Mouse (Mus musculus) right cerebral cortex, postnatal 25 days (tissue): Measurements from ENCODE around the gene Rmi1.
"Not testable (repeated sequence)": the region's sequence is repeated elsewhere in the genome, so short reads cannot be mapped to it uniquely, and the experiment has no call there.

ENCODE experiments used
- DNase-seq: peaks from one replicate; pipeline ENCODE4 v3.0.0; 2022

Rmi1 gene

DNA sequence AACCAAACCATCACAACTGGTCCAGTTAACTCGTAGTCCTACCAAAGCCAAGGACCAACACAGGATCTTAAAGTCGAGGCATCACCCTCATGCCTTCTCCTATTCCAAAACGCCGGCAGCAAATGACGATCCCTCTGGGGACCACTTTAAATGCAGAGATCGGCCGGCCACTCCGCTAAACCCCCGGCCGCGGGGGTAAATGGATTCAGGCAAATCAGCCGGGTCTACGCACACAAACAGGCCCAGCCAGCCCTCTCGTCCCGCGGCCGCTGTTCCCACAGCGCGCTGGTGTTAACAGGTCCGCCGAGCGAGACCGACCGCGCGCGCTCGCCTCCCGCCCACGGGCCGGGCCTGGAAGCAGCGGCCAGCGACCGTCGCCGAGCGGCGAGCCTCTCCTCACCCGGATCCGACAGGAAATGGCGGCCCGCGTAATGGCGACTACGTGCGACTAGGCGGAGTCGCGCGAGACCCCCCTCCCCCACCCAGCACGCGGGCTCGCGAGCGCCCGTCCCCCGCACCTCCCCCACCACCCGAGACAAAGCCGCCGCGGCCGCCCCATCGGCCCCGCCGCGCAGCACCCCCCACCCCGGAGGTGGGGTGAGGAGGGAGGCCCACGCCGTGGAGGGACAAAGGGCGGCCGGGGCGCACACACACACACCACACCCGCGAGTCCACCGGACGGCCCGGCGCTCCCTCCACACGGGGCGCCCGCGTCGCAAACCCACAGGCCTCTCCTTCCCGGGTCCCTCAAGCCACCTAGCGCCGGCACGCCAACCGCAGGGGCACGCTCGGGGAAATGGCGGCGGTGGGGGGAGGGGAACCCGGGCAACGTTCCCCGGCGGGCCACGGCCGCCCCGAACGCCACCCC lies 679 bp upstream of the Rmi1 start:
- peak; percentile 79 for DNase-seq

- DNase-seq: no peak
Observed at GRCm38 (mm10) chr13:58402744-58403110, 679 bp downstream of the Rmi1 start.

DNA sequence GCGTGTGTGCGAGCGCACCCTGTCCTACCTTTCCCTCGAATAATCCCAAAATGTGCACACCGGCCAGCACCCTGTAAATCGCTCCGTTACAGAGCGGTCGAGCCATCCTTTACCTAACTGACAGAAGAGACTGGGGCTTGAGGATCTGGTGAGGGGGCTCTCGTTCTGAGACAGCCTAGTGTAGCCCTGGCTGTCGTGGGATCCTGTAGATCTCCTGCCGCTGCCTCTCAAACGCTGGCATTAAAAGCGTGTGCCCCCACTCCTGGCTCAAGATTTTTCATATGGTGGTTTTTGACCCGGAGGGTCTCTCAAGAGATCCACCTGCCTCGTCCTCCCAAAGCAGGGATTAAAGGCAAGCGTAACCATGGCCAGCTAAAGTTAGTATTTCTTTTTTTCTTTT lies 1.2 kb downstream of the Rmi1 start, which contains the start of gene Hnrnpk:
Gene Hnrnpk, minus strand, starts transcription at position 101 of the 400 bp plus-strand sequence.
- DNase-seq: not testable (repeated sequence)

DNA sequence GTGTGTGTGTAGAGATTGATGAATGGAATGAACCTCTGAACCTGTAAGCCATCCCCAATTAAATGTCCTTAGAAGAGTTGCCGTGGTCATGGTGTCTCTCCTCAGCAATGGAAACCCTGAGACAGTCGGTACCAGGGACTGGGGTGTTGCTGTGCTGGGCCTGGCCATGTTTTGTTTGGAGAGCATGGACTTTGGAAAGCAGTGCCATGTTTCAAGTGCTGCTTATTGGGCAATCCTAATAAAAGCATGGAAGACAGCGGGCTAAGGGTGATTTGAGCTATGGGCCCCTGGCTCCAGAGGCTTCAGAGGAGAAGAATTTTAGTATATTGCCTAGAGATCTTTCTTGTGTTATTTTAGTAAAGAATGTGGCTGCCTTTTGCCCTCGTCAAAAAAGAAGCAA lies 9.0 kb downstream of the Rmi1 start:
- DNase-seq: no peak

DNA sequence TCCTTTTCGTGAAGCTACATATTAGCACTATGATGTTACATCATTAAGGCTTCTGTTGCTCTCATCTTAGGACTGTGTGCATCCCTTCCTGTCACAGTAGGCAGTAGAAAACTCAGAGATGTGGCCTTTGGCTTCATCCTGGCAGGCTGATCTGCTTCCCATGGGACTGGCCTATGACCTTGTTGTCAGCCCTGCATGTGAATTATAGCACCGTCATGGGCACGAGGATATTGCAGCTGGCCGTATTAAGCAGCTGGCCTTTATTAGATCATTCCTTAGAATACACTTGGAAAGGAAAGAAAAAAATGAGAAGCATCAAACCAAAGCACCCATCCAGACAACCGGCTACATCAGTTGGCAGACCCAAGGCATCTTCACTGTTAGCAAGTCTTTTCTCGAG lies 13.3 kb downstream of the Rmi1 start:
- DNase-seq: no peak

DNA sequence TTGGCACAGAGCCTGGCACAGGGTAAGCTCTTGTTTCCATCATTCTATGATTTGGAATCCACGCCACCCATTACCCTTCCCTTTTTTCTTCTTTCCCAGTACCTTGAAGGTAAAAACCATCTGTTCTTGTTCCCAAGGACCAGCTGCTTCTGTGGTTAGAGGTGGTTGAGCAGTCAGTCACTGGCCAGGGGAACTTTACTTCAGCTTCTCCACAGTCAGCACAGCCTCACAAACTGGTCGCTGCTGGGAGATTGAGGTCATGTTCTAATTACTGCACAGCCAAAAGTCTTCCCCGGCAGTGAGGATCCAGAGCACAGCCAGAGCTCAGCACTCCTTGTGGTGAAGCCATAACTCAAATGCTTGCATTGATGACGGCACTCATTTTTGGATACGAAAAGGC lies 13.8 kb downstream of the Rmi1 start:
- no peak for DNase-seq

DNA sequence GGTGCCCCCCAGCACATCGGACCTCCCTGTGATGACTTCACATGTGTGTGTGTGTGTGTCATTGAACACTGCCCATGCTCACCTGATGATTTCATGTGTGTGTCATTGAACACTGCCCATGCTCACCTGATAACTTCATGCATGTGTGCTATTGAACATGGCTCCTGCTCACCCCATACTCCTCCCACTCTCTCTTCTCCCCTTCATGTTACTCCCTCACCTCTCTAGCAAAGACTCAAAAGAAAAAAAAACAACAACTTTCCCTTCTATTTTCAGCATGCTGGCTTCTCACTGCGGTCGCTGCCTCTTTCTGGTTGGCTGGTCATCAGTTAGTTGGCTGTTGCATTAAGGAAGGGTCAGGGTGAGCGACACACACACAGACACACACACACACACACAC lies 16.6 kb downstream of the Rmi1 start:
- no peak for DNase-seq

DNA sequence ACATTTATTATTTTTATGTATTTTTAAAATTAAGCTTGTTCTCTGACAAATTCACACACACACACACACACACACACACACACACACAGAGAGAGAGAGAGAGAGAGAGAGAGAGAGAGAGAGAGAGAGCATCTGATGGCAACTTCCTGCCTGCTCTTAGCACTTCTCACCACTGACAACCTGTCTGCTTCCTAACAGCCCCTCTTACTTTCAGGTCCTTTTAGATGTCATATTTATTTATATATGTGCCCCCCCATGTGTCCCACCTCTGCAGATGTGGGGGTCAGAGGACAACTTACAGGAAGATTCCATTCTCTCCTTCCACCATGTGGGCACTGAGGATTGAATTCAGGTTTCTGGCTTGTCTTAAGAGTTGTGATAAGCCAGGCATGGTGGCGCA lies 17.2 kb downstream of the Rmi1 start:
- DNase-seq: no peak

DNA sequence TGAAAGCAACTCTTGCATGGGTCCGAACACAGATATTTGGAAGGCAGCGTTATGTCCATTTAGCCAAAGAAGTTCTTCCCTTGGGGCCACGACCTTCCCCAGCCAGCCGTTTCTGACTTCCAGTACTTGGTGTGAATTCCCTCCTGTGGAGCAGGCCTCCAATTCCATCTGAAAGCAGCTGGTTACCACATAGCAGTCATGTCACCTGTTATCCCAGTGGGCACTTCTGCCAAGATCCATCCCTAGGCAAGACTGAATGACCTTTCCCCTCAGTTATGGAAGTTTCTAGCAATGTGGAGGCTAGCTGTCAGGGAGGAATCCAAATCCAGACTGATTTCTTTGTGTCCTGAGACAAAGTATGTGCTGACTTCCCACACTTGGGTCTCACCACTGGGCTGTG lies 19.0 kb downstream of the Rmi1 start:
- no peak for DNase-seq

DNA sequence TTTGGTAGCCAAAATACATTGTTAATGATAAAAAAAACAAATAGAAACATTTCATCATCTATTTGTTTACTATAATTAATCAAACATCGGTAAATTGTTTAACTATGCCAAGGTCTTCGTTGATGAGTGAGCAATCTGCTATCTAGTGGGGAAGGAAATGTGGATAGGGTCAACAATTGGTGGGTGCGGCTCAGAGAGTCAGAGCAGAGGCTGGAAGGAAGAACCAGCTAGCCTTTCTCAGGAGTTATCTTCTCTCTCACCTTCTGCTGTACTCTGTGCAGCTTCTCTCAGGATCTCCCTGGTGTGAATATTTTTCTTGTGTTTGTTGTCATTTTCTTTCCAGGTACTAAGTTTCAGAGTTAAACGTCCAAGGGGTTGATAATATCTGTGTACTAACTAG lies 20.2 kb downstream of the Rmi1 start:
- no peak for DNase-seq

DNA sequence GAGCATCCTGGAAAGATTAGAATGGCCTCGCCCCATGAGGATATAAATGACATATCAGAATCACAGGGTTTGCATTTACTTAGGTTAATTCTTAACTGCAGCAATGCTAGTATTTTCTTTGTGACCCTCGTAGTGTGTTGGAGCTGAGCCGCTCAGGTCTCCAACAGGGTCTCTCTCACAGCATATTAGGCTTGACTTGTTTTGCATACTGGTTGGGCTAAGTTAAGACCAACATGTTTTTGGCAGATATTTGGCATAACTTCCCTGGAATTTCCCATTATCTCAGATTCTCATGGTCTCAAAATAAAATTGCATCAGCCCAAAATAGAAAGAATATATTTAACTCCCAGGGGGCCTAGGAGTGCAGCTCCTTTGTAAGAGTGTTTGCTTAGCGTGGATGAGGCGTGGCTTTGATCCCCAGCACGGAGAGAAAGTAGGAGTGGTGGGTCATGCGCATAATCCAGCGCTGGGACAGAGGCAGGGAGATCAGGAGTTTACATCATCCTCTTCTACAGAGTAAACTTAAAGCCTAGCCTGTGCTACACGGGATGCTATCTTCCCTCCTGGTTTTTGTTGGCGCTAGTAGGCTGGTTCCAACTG lies 21.1 kb downstream of the Rmi1 start:
- no peak for DNase-seq

GRCm38 (mm10) chr13:58439716-58440115 lies 37.7 kb downstream of the Rmi1 start:
- DNase-seq: no peak

- DNase-seq: no peak
Observed at GRCm38 (mm10) chr13:58443326-58443725, 41.3 kb downstream of the Rmi1 start.

DNA sequence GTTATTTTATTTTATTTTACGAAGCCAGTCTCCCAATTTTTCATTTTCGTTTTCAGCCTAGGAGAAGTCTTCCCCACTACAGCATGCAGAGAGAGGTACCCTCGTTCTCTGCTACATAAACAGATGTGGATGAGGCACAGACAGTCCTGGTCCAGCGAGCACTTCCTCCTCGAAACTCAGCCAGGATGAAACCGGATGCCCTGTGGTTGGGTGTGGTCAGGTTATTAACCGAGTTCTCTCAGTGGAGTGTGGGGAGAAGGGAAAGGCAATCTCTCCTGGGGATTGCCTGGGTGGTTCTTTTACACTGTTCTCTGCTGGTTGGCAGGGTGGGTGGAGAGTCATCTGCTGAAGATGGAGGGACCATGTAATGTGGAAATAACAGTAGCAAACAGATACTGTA lies 41.7 kb downstream of the Rmi1 start:
- no peak for DNase-seq

DNA sequence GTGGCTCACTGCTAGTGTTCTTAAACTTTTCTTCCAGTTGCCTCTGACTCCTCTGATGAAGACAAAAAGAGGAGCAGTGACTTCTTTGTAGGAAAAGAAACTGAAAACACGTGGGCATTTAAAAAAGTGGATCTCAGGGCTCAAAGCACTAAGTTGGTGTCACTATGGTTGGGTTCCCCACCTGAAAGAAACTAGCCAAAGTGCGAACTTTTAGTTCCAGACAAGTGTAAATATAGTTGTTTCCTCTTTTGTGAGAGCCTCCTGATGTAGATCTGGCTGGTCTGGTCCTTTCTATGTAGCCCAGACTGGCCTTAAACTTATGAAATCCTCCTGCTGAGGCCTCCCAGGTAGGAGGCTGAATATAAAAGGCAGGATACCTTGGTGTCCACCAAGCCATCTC lies 44.5 kb downstream of the Rmi1 start:
- DNase-seq: no peak

- no peak for DNase-seq
Observed at GRCm38 (mm10) chr13:58450459-58451182, 48.6 kb downstream of the Rmi1 start.

- no peak for DNase-seq
Observed at GRCm38 (mm10) chr13:58452246-58452645, 50.2 kb downstream of the Rmi1 start.

GRCm38 (mm10) chr13:58452651-58453413 lies 50.8 kb downstream of the Rmi1 start:
- no peak for DNase-seq

DNA sequence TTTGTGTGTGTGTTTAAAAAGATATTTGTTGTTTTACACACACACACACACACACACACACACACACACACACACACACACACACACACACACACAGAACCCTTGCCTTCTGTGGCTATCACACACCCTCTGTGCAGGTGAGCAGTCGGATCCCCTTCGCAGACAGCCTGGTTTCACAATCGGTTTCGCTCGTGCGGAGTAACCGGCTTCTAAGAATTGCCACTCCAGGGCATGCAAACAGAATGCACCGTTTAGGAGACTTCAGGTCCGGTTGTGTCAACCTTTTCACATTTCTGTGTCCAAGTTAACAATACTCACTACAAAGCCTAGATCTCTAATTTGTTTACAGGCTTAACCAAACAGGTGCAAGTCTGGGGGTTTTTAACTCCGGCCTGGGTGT lies 51.5 kb downstream of the Rmi1 start:
- no peak for DNase-seq

GRCm38 (mm10) chr13:58456547-58456946 lies 54.5 kb downstream of the Rmi1 start:
- no peak for DNase-seq

GRCm38 (mm10) chr13:58458811-58459210 lies 56.8 kb downstream of the Rmi1 start:
- DNase-seq: not testable (repeated sequence)
